In the genomic region with DNA sequence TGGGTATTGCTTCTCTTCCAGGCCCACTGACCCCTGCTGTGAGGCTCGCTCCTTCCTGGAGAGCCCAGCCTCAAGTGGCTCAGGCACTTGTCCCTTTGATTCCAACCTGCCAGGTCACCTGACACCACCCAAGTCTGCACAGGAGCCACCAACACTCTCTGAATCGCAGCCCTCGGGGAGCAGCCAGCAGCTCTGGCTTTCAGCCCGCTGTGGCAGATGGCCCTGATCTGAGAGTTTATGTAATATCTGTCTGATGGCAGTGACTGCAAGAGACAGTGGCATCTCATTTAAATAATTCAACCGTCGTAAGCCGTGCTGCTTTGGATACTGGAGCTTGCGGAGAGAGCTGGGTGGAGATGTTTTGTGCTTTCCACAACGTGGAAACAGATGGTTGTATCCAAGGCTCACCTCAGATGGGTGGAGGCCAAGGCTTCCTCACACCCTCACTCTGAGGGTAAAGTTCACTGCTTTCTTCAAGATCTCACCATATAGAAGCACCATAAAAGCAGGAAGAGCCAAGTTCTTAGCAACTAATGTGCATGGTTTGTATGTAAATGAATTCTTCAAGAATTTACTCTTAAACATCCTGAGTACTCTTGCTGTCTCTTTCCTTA, we compare ENCODE assay signal across 9 mouse cellular contexts. TPM values are rescaled to one million over a fixed set of nuclear protein-coding genes. Genes with fewer than 3 reads are reported as not detected.
DNase-seq lines count a peak whose midpoint lies in the region; ATAC-seq lines count a peak whose summit lies in the region.
"Had no signal": no experiment of that assay in that cellular context is flagged by ENCODE, and none has a peak within 500 bp of the region (broad histone marks: within the 10 kb centered on the region; RNA-seq: fewer than 3 reads in every experiment).

No protein-coding gene starts in this region.

- peak overlapping the region; percentile 56; the same call in 1 of the 2 replicates for H3K27ac ChIP-seq in hindbrain, embryonic 10.5 days
- no peak overlapping the region for H3K27ac ChIP-seq in hindbrain, embryonic 11.5 days (ENCODE audit: low read depth, low read length)

- H3K4me3 ChIP-seq in hindbrain, embryonic 10.5 days = no peak overlapping the region
- no peak overlapping the region for H3K4me3 ChIP-seq in hindbrain, embryonic 11.5 days (ENCODE audit: low read depth, low read length)

- DNase-seq in hindbrain, embryonic 10.5 days (ENCODE audit: low spot score) = no peak
- DNase-seq in hindbrain, embryonic 11.5 days (ENCODE audit: low spot score) = no peak
- DNase-seq in cerebellum, adult 11-12 months = peak; percentile 97
- peak; percentile 72 for DNase-seq in gastrocnemius, postnatal 10 days
- peak; percentile 94 for DNase-seq in layer of hippocampus, adult 9-11 months
- DNase-seq in retina, postnatal 1 day = peak; percentile 67
- DNase-seq in thymus, postnatal 4 days = no peak
- no peak for DNase-seq in ovary, adult 18-20 months (ENCODE audit: low spot score)

- H3K27me3 ChIP-seq in hindbrain, embryonic 10.5 days (ENCODE audit: insufficient read depth, poor library complexity, severe bottlenecking) = no peaks in the 10 kb centered on the region
- H3K27me3 ChIP-seq in hindbrain, embryonic 11.5 days (ENCODE audit: control insufficient read depth, insufficient read depth, low read length) = no peaks in the 10 kb centered on the region
- H3K27me3 ChIP-seq: CH12.LX had no signal

- no peak overlapping the region for H3K4me2 ChIP-seq in hindbrain, embryonic 11.5 days (replicated peaks; ENCODE audit: low read depth, low read length)

- 64% methylated on average over 9 of the region's 9 CpGs for WGBS in hindbrain, embryonic 10.5 days
- 59% methylated on average over 9 of the region's 9 CpGs for WGBS in hindbrain, embryonic 11.5 days

- H3K36me3 ChIP-seq in hindbrain, embryonic 10.5 days = no peaks in the 10 kb centered on the region
- H3K36me3 ChIP-seq in hindbrain, embryonic 11.5 days (ENCODE audit: control insufficient read depth, insufficient read depth, low read length) = no peaks in the 10 kb centered on the region

- H3K4me1 ChIP-seq in hindbrain, embryonic 10.5 days (replicated peaks) = peaks cover 30% of the 10 kb centered on the region
- H3K4me1 ChIP-seq in hindbrain, embryonic 11.5 days (replicated peaks; ENCODE audit: control insufficient read depth, insufficient read depth, low read length) = no peaks in the 10 kb centered on the region; the same call in 1 of the 2 replicates

- H3K9me3 ChIP-seq in hindbrain, embryonic 10.5 days = no peaks in the 10 kb centered on the region
- no peaks in the 10 kb centered on the region for H3K9me3 ChIP-seq in hindbrain, embryonic 11.5 days (ENCODE audit: control insufficient read depth, low read length)

- no peak overlapping the region for H3K9ac ChIP-seq in hindbrain, embryonic 11.5 days (ENCODE audit: low read depth, low read length)

- ATAC-seq in hindbrain, embryonic 11.5 days (ENCODE audit: low FRiP score) = no peak

RNA-seq across cellular contexts. Expression of gene Disc1, which starts 24.9 kb away (rescaled TPM):
- polyA plus RNA-seq in hindbrain, embryonic 10.5 days (2016; fragmentation: Nextera tagmentation; extraction: Ambion mirVana) = 1.6 and 2.1 TPM in 2 replicates
- 1.2 and 1.6 TPM in 2 replicates for polyA plus RNA-seq in hindbrain, embryonic 11.5 days (2014; fragmentation: Nextera tagmentation; extraction: Ambion mirVana)
- total RNA-seq in gastrocnemius, postnatal 10 days (2021) = 1 to 10 TPM; 2.6 to 4.0 TPM
- total RNA-seq: CH12.LX had no signal

Comparison
In these comparisons a context has a peak if more than half of its experiments do, and no peak if none do; other contexts are left out.
1. DNase-seq: peak in cerebellum, adult 11-12 months (single experiment), gastrocnemius, postnatal 10 days (single experiment), layer of hippocampus, adult 9-11 months (single experiment) and retina, postnatal 1 day (single experiment); none in hindbrain, embryonic 10.5 days (single experiment), hindbrain, embryonic 11.5 days (single experiment), thymus, postnatal 4 days (single experiment) and ovary, adult 18-20 months (single experiment).